Mouse (Mus musculus): ENCODE results near the gene Plp1. TPM values are rescaled to one million over a fixed set of nuclear protein-coding genes. Genes with fewer than 3 reads are reported as not detected.

The Plp1 gene
- polyA plus RNA-seq (2017; shearing (Covaris generic)): 2.6 TPM

GRCm38 (mm10) chrX:136822371-136822770 lies at the start of gene Plp1:
TSS of gene Plp1 (plus strand) at chrX:136822671.

GRCm38 (mm10) chrX:136780041-136780440 lies 42.4 kb upstream of the Plp1 start, which contains the start of gene Glra4:
TSS of gene Glra4 (minus strand) at chrX:136780141.

GRCm38 (mm10) chrX:136868061-136869040 lies 45.9 kb downstream of the Plp1 start, which contains the start of gene Rab9b:
TSS of gene Rab9b (minus strand) at chrX:136868755.

Other genes starting within 250 kb of the Plp1 start
- gene Tceal3, start 231.8 kb upstream of the Plp1 start, polyA plus RNA-seq (2017; shearing (Covaris generic)): 2.0 TPM
- gene Tceal1, start 114.7 kb upstream of the Plp1 start, polyA plus RNA-seq (2017; shearing (Covaris generic)): 0.57 TPM
- 293 TPM for gene Morf4l2, start 79.0 kb upstream of the Plp1 start, polyA plus RNA-seq (2017; shearing (Covaris generic))
- not detected for gene Glra4, start 42.5 kb upstream of the Plp1 start, polyA plus RNA-seq (2017; shearing (Covaris generic))
- gene Rab9b, start 46.1 kb downstream of the Plp1 start, polyA plus RNA-seq (2017; shearing (Covaris generic)): not detected
- not detected for gene H2bfm, start 104.7 kb downstream of the Plp1 start, polyA plus RNA-seq (2017; shearing (Covaris generic))
- 20.3 TPM for gene Tmsb15b2, start 152.8 kb downstream of the Plp1 start, polyA plus RNA-seq (2017; shearing (Covaris generic))
- gene Tmsb15l, start 154.2 kb downstream of the Plp1 start, polyA plus RNA-seq (2017; shearing (Covaris generic)): 1.9 TPM
- gene Tmsb15b1, start 154.2 kb downstream of the Plp1 start, polyA plus RNA-seq (2017; shearing (Covaris generic)): 18.2 TPM
- 2.7 TPM for gene Zcchc18, start 170.5 kb downstream of the Plp1 start, polyA plus RNA-seq (2017; shearing (Covaris generic))
- 5.6 TPM for gene Slc25a53, start 215.6 kb downstream of the Plp1 start, polyA plus RNA-seq (2017; shearing (Covaris generic))
- 5.8 TPM for gene Fam199x, start 226.9 kb downstream of the Plp1 start, polyA plus RNA-seq (2017; shearing (Covaris generic))

Measured in naive thymus-derived CD4-positive, alpha-beta T cell, adult 5 months (primary cell).